Mouse (Mus musculus) left cerebral cortex, adult 8-10 months (tissue): Measurements from ENCODE around the gene 6030458C11Rik. TPM values are rescaled to one million over a fixed set of nuclear protein-coding genes. Genes with fewer than 3 reads are reported as not detected.

Source experiments
- DNase-seq, 2 experiments: peaks; one replicate each; pipeline ENCODE4 v3.0.0; 2022; ENCODE audit warnings: low spot score in 2 of 2
- microRNA-seq, 2 experiments: library from miRNA; unstranded; fragments of <30 nt; microRNA quantifications; one replicate each; pipeline ENCODE4 v1.2.0; 2022
- total RNA-seq, 4 experiments: library from RNA; stranded (reverse); gene quantifications; 2 replicates each; pipeline ENCODE4 v1.2.4; 2022

The 6030458C11Rik gene
- total RNA-seq, 4 experiments from 2014 or later, result 24.2 to 26.9 (median 25.4) TPM

- no peak for DNase-seq
Measured at GRCm38 (mm10) chr15:12762258-12762913, 62.1 kb downstream of the 6030458C11Rik start.

- no peak for DNase-seq
Measured at GRCm38 (mm10) chr15:12760747-12761146, 63.7 kb downstream of the 6030458C11Rik start.

GRCm38 (mm10) chr15:12758461-12758860 lies 66.0 kb downstream of the 6030458C11Rik start:
- no peak for DNase-seq

Small RNA genes within 50 kb of the gene (microRNA-seq; reads per million reads assigned to microRNA genes)
- gene Gm47288, result 0 reads per million in 2 experiments

Other genes with a start within 250 kb of the 6030458C11Rik start
- gene Pdzd2, start 84.7 kb downstream of the 6030458C11Rik start, total RNA-seq, result 10 to 100 TPM; 67.0 to 85.4 (median 77.8) TPM
- 10 to 100 TPM; 84.5 to 88.7 (median 86.3) TPM for gene Drosha, start 166 bp upstream of the 6030458C11Rik start, total RNA-seq